Mouse (Mus musculus) left cerebral cortex, postnatal 10 days (tissue): ENCODE results near the gene Pld2. TPM values are rescaled to one million over a fixed set of nuclear protein-coding genes. Genes with fewer than 3 reads are reported as not detected.
A peak's percentile ranks its signal among the peaks of the same experiment; 100 is the strongest.
"Not testable (repeated sequence)": the region's sequence is repeated elsewhere in the genome, so short reads cannot be mapped to it uniquely, and the experiment has no call there.

ENCODE experiments used
- DNase-seq, 2 experiments: peaks; one replicate each; pipeline ENCODE4 v3.0.0; 2021 to 2022; ENCODE audit warnings: low spot score in 2 of 2, mixed read lengths in 1 of 2; ENCODE audit errors: extremely low spot score in 1 of 2
- intact Hi-C: fragments of 180-260 bp; cut with DNase I; formaldehyde crosslinking; loops from one replicate; pipeline ENCODE4 v1.15.1; 2025
- total RNA-seq, 2 experiments: library from RNA; stranded (reverse); gene quantifications; 2 replicates each; pipeline ENCODE4 v1.2.3; 2021

The Pld2 gene
- total RNA-seq, 2 experiments from 2014 or later = 21.4 to 24.5 TPM

- intact Hi-C loops = not testable (repeated sequence)
Observed at GRCm38 (mm10) chr11:70523306-70523989, 16.4 kb upstream of the Pld2 start.

GRCm38 (mm10) chr11:70524782-70525181 is 15.1 kb upstream of the Pld2 start:
- intact Hi-C loops = no loop called here
- no peak for DNase-seq

More at GRCm38 (mm10) chr11:70523306-70523989, 16.4 kb upstream of the Pld2 start:
- not testable (repeated sequence) for DNase-seq

- DNase-seq = peak; percentile 94 to 96
- intact Hi-C loops = no loop called here
Observed at GRCm38 (mm10) chr11:70525184-70525678, 14.6 kb upstream of the Pld2 start, which contains the start of gene Psmb6. Gene Psmb6, plus strand, starts transcription at chr11:70525367.

GRCm38 (mm10) chr11:70525726-70526125 is 14.1 kb upstream of the Pld2 start:
- no peak for DNase-seq
- intact Hi-C loops = no loop called here

- DNase-seq = no peak
- intact Hi-C loops = no loop called here
Observed at GRCm38 (mm10) chr11:70526211-70526610, 13.7 kb upstream of the Pld2 start.

- intact Hi-C loops = no loop called here
- DNase-seq = no peak
Observed at GRCm38 (mm10) chr11:70528610-70529009, 11.3 kb upstream of the Pld2 start.

GRCm38 (mm10) chr11:70531065-70531464 is 8.8 kb upstream of the Pld2 start:
- DNase-seq, intact Hi-C loops: not testable (repeated sequence)

GRCm38 (mm10) chr11:70532839-70533238 is 7.0 kb upstream of the Pld2 start, which contains the start of gene Gm40193:
Gene Gm40193, minus strand, starts transcription at chr11:70532939.
- no peak for DNase-seq
- intact Hi-C loops = no loop called here

GRCm38 (mm10) chr11:70539423-70539822 is 441 bp upstream of the Pld2 start:
- DNase-seq = no peak
- intact Hi-C loops = no loop called here

- intact Hi-C loops = loop anchor here (5.0 kb wide), 1 partner anchor 66 kb away; no protein-coding TSS in a partner anchor
- no peak for DNase-seq
Observed at GRCm38 (mm10) chr11:70540928-70541327, 1.1 kb downstream of the Pld2 start.

GRCm38 (mm10) chr11:70541415-70541814 is 1.6 kb downstream of the Pld2 start:
- DNase-seq = peak in 1 of 2 experiments; percentile 39
- intact Hi-C loops = loop anchor here (5.0 kb wide), 1 partner anchor 66 kb away; no protein-coding TSS in a partner anchor

GRCm38 (mm10) chr11:70544496-70544895 is 4.6 kb downstream of the Pld2 start:
- intact Hi-C loops = loop anchor here (5.0 kb wide), 1 partner anchor 63 kb away; no protein-coding TSS in a partner anchor
- no peak for DNase-seq

- intact Hi-C loops = no loop called here
Observed at GRCm38 (mm10) chr11:70551526-70551925, 11.7 kb downstream of the Pld2 start.

GRCm38 (mm10) chr11:70553940-70554339 is 14.1 kb downstream of the Pld2 start:
- DNase-seq = no peak
- intact Hi-C loops = no loop called here

More at GRCm38 (mm10) chr11:70551526-70551925, 11.7 kb downstream of the Pld2 start:
- no peak for DNase-seq

- intact Hi-C loops = no loop called here
Observed at GRCm38 (mm10) chr11:70557545-70557944, 17.7 kb downstream of the Pld2 start.

GRCm38 (mm10) chr11:70561937-70562286 is 22.0 kb downstream of the Pld2 start:
- no peak for DNase-seq
- intact Hi-C loops = loop anchor here (5.0 kb wide), 1 partner anchor 35 kb away; no protein-coding TSS in a partner anchor

More at GRCm38 (mm10) chr11:70557545-70557944, 17.7 kb downstream of the Pld2 start:
- DNase-seq = no peak

- DNase-seq = peak; percentile 84 to 93
- intact Hi-C loops = loop anchor here (5.0 kb wide), 1 partner anchor 35 kb away; no protein-coding TSS in a partner anchor
Observed at GRCm38 (mm10) chr11:70562287-70562994, 22.6 kb downstream of the Pld2 start, which contains the start of gene Mink1. Gene Mink1, plus strand, starts transcription at chr11:70562881.

GRCm38 (mm10) chr11:70562995-70563469 is 23.2 kb downstream of the Pld2 start:
- intact Hi-C loops = loop anchor here (5.0 kb wide), 1 partner anchor 34 kb away; no protein-coding TSS in a partner anchor
- no peak for DNase-seq
